Mouse (Mus musculus) lung, postnatal 14 days (tissue): ENCODE measurements around the gene Slc15a4.
A peak's percentile ranks its signal among the peaks of the same experiment; 100 is the strongest.

Experiments
- DNase-seq: peaks from one replicate; pipeline ENCODE4 v3.0.0; 2021

Slc15a4 gene

DNA sequence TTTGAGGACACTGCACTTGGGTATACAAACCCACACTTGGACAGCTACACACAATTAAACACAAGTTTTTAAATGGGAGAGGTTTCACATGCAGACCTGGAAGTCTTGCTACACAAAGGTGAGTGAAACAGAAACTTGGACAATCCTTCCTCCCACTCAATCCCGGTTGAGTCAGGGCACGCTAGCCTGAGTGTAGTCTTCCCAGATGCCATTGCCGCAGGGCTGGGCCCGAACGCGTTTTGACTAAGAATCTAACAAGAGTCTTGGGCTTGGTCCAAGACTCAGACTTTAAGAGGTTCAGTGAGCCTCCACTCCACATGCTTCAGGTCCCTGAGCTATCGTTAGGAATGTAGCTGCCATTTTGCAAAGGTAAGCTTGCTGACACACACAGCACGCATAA, 12.3 kb downstream of the Slc15a4 start:
- DNase-seq: no peak

DNA sequence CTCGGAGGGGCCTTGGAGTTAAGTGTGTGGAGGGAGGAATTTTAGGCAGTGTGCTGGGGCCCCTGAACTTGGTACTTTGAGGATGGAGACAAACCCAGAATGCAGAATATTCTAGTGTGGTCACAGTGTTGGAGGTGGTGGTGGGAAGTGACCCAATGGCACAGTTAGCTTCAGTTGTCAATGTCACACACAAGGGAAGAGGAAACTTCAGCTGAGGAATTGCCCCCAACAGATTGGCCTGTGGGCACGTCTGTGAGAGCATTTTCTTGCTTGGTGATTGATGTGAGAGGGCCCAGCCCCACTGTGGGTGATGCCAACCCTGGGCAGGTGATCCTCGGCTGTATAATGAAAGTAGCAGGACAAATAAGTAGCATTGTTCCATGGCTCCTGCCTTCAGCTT, 13.9 kb downstream of the Slc15a4 start:
- DNase-seq: no peak

DNA sequence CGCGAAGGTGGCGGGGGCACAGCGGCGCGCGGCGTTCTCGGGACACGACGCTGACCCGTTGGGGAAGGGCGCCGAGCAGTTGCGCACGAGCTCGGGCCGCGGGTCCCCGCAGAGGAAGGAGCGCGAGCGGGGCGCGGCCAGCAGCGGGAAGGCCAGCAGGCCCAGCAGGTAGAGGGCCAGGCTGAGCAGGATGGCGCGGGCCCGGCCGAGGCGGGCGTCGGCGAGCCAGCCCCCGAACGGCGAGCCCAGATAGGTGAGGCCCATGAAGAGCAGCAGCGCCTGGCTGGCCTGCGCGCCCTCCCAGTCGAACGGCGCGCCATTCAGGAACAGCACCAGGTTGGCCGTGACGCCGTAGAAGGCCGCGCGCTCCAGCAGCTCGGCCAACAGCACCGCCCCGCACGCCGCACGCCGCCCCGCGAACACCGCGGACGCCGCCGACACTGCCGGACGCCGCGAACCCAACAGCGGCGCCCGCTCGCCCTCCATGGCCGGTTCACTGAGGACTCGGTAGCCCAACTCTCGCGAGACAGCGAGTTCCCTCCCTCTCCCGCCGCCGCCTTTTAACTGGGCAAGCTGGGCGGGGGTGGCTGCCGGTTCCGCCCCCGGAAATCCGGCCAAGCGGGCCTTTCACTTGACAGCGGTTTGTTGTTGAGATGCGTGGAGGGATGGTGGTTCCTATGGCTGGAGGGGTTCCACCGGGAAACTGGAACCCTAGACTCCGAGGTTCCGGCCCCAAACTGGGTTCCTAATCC, 15.6 kb downstream of the Slc15a4 start:
- peak; percentile 98 for DNase-seq

DNA sequence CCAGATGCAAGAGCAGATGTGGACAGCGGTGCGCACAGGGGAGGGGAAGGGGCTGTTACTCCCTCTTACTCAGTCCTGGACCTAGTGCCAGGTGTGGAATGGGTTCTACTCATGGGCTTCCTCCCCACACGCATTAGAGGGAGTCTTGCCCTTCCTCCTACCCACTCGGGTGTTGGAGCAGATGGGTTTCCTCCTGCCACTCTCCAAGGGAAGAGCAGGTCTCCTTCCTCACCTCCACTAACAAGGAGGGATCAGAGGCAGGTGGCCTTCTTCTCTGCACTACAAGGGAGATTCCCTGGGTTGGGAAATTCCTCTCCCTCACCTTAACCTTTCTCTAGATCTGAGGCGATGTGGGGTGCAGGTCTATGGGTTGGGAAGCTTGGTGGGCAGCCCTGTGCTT, 16.5 kb downstream of the Slc15a4 start:
- no peak for DNase-seq

DNA sequence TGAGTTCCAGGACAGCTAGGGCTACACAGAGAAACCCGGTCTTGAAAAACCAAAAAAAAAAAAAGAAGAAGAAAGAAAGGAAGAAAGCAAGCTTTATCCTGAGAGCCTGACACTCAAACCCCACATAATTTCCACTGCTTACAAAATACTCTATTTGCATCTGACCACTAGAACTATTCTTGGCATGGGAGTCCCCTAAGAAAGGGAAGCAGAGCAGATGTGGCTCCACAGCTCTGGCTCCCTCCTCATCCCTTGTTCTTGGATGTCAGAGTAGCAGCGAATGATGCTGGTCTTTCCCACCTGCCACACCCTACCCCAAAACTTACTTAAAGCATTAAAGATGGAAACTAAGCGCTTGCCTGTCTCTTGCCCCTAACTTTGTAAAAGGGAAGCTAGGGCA, 17.2 kb downstream of the Slc15a4 start:
- DNase-seq: no peak

DNA sequence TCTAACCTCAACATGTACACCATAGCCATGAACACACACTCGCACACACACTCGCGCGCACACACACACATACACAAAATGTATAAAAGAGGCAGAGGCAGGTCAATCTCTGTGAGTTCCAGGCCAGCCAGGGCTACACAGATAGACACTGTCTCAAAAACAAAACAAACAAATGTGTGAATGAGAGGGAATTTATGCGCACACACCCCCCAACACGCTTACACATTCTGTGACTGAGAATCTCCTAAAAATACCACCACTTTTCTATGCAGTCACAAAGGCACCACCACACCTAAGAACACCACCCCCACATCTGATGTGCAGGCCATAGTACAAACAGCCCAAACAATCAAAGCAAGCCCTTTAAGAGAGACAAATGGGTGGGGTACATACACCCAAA, 20.3 kb downstream of the Slc15a4 start:
- DNase-seq: no peak

DNA sequence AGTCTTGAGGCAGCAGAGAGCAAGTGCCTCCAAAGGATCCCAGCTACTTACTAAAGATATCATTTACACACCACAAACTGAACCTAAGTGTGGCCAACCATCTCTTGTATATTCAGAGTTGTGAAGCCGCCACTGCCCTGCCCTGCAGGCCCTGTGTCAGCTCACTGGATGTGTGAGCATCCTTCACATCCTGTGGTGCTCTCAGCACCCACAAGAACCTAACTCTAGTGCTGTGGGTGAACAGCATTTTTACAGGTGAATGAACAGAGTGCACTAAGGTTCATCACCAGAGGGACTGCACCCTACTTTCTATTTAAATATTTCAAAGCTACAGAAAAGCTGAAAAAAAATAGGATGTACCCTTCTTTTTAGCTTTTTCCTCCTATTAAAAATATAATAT, 20.8 kb downstream of the Slc15a4 start:
- DNase-seq: no peak

DNA sequence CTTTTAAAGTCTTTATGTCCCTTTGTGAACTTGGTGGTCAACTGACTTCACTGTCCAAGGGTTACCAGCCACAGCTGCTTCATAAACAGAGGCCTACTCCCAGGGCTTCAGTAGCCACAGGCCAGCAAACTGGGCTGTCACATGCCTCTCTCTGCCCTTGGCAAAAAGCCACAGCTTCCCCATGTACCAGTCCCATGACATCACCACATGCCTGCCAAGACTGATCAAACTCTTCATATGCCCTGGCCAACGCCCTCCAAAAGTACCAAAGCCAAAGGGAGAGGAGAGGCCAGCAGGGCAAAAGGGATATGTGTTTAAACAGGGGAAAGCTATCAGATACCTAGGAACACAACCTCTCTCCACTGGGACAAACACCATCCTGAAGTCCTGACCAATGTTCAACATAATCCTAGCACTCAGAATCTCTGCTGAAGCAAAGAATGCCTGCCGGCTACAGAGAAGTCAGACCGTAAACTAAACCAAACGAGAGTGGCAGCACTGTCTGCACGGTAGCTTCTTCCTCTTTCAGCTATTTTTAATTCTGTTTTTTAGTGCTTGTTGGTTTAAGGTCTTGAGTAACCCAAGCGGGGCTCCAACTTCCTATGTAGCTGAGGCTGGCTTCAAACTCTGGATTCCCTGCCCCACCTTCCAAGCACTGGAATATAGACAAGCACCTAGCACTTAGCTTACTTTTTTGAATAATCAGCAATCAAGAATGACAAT, 21.7 kb downstream of the Slc15a4 start:
- DNase-seq: peak; percentile 64

DNA sequence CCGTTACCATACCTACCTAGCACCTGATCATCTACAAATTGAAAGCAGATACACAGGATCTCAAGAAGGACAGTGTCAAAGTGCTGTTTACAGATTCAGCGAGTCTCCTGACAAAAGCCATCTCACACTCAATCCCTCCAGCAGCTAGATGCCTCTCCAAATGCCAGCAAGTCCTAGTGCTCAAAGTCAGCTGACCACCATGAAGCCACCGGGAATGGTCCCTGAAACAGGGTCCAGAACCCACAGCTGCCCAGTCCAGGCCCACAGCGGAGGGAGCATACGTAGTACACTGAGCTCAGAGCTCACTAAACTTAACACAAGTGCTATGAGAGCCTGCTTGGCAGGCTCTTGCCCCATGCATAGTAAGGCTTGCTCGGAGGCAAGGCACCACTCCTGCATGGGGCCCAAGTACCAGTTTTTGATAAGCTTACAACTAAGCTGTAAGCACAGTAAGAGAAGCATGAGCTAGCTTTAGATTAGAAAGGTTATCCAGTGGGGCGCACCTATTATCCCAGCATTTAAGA, 23.4 kb downstream of the Slc15a4 start:
- DNase-seq: no peak

DNA sequence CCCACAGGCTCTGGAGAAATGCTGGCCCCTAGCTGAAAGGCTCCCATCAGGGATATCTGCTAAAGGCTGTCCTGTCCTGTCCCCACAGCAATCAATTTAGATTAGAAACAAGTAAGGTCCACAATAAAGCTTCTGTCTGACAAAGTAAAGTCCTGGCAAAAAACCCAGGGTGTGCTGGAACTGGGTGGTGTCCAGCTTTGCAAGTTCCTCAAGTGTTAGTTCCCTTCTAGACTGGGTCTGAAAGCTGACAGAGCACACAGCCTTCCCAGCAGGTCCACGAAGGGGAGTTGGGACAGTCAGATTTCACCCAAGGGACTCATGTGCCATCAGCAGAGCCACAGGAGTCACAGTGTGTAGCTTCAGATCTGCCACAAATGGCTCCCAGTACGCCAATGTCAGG, 25.2 kb downstream of the Slc15a4 start:
- DNase-seq: no peak

DNA sequence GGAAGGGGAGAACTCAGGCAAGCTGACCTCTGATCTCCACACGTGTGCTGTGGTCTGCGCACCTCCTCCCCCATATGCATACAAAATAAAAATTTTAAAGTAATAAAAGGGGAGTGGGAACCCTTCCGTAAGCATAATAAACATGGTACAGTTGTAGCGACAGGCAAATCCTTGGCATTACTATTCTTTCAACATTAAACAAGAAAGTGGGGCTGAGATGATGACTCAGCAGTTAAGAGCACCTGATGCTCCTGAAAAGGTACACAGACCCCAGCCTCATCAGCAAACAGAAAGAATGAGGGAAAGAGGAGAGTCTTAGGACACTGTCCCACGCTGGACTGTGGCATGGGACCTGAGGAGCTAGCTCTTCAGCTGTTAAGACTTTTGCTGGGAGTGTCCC, 29.7 kb downstream of the Slc15a4 start:
- DNase-seq: no peak

DNA sequence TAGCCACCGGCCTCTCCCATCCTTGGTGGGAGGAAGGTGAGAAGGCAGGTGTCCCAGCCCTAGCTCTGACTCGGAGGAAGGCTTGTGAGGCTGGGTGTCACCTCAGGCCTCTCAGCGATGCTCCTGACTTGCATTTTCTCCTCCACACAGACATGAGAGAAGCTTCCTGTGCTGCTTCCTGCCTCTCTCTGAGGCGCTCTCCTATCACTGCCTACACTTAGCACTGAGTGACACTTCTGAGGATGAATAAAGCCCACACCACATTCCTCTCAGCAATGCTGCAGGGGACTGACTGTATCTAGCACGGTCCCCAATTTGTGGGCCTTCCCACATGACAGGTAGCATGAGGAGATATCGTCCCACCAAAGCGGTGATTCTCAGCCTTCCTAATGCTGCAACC, 35.8 kb downstream of the Slc15a4 start:
- DNase-seq: no peak

DNA sequence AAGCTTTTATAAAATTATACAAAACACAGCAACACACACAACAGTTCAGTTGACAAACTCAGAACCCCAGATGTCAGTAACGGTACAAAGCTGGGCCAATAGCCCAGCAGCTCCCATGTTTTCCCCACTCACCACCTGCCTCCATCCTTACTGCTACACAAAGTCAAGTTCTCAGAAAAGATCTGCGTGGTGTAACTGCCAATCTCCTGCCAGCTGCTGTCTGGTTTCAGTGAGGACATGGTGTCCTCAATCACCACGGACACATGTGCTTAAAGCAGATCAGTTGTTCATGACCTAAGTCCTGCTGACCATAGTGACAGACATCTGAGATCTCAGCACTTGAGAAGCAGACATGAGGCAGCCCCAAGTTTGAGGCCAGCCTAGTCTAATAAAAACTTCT, 37.0 kb downstream of the Slc15a4 start:
- DNase-seq: no peak

DNA sequence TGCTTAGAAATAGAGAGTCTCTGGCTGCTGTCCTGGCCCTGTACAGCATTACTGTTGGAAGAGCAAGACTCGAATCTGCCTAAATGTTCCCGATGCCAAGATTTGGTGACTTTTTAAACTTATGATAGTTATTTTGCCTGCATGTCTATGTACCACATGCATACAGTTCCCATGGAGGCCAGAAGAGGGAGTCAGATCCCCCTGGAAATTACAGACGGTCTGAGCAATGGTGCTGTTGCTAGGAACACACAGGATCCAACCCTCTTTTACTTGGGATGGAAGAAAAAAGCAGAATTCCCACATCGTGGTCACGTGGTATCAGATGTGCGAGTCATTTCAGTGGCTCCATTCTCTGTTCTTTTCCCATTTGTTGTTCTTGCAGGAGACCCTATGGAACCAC, 39.8 kb downstream of the Slc15a4 start:
- DNase-seq: peak; percentile 32

DNA sequence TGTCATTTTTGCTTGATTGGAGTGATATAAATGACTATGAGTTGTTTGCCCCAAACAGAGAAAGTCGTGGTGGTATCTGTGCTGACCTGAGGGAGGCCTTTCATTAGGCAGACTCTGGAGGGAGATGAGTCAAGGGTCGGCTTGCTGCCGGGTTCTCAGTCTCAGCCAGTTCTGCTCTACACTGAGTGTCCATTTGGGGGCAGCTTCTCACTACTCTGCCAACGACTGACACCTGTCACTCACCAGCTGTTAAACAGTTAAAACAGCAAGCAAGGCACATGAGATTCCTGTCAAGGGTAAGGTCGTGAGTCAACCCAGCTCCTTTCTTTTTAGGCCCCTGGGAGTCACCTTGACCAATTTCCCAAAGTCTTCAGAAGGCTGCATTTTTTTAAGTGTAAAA, 40.3 kb downstream of the Slc15a4 start:
- DNase-seq: no peak

DNA sequence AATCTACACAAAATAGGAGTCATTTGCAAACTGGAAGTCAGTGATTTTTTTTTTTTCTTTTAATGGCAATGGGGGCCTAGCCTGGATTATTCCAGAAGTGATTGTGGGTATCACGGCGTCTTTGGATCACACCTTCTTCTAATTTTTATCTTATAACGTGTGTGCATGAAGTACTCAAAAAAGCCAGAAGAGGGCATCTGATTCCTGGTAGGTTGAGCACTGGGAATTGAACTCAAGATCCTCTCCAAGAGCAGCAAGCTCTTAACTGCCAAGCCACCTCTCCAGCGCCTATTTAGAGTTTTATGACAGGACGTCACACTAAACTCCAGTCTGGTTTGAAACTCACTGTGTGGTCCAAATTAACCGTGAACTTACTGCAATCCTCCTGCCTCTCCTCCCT, 44.8 kb downstream of the Slc15a4 start:
- no peak for DNase-seq

DNA sequence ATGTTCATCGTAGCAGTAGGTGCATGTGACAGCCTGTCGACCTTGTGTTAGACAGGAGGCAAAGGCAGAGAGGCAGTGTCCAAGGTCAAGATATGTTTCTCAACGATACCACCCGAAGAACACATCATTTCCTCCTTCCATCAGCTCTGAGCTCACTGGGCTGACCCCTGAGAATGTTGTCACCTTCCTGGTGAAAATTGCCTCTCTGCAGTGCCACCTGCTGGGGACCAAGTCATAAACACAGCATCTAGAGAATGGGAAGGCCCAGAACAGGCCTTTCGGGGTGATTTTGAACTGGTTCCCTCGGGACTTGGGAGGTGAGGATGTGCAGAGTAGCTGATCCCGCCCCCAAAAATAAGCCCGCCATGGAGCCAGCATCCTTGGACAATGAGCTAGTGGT, 49.0 kb downstream of the Slc15a4 start:
- DNase-seq: peak; percentile 12

DNA sequence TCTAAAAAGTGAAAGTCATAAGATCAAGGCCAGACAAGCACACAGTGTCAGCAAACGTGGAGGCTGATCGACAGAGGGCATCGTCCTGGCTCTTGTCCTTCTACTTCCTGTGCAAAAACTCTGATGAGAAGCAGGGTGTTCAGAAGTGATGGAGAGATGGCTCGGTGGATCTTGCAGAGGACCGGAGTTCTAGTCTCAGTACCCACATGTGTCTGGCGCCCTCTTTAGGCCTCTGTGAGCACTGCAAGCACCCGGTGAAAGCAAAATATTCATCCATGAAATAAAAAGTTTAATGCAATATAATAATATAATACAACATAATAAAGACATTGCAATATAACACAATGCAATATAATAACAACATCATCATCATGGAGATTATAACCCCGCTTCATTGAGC, 55.3 kb downstream of the Slc15a4 start:
- DNase-seq: no peak

DNA sequence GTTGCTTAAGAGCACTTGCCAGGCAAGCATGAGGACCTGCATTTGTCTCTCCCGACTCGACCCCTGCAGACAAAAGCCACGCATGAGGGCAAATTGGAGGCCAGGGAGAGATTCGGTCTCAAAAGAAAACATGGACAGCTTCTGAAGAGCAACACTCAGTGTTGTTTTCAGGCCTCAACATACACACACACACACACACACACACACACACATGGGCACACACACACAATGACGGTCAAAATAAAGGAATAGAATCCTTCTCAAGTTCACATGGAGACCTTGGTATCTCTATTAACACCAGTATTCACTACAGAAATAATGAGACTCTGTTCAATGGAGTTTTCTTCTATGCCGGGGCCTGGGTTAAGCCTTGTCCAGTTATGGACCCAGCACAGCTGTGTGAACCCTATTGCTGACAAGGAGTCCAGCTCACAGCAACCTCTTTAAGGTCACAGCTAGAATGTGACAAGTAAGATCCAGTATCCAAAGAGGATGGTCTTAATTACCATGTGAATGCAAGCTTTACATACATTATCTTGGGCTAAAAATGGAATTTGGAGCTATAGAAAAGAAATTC, 65.4 kb downstream of the Slc15a4 start:
- no peak for DNase-seq

DNA sequence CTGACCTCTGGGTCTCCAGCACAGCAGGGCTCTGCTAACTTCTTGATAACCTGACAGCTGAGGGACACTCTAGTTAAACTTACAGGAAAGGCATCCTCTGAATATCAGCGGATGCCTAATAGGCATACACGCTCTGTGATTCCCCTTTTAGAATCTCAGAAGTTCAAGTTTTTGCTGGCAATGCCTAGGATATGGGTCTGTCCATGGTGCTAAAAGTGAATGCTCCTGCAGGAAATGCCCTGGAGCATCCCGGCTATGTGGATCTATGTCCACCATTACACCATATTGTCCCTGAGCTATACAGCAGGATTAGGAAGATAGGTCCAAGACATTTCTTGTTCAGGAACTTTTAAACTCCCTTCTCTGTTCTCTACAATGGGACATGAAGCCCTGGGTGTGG, 71.6 kb downstream of the Slc15a4 start:
- DNase-seq: no peak

DNA sequence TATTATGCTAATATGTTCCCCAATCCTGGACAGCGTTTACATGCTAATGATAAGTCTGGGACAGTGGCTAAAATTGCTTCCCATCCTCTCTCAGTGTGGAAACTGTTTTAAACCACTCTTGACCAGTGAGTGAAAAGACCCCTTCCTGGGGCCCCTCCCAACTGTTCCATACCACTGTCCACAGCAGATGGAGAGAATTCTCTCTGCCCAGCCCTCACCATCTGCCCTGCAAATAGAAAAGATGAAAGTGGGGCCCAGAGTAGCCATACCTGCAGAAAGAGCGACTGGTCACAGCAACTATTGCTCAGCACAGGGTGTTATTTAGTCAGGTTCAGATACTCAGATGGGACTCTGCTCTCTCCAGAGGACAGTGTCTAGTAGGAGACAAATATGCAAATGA, 84.6 kb downstream of the Slc15a4 start:
- no peak for DNase-seq

DNA sequence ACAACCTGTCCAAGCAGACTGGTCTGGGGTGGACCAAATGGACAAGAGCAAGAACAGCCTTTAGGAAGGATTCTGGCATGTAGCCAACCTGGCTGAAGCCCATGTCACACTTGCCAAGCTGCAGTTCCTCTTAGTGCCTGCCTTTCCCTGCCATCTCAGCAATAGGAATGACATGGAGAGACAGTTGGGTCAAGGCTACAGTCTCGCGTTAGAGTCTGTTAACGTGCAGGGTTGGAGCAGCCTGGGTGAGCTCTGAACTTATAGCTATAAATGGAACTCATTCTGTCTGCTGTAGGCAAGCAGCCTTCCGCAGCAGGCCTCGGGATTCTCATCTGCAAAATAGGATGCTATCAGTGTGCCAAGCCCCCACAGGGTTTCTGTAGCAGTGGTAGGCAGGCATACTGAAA, 86.1 kb downstream of the Slc15a4 start:
- DNase-seq: no peak
